Mouse (Mus musculus): ENCODE measurements around the gene Gm21961. TPM values are rescaled to one million over a fixed set of nuclear protein-coding genes. Genes with fewer than 3 reads are reported as not detected.

Gene Gm21961
- polyA plus RNA-seq, 1 experiment: not detected

DNA sequence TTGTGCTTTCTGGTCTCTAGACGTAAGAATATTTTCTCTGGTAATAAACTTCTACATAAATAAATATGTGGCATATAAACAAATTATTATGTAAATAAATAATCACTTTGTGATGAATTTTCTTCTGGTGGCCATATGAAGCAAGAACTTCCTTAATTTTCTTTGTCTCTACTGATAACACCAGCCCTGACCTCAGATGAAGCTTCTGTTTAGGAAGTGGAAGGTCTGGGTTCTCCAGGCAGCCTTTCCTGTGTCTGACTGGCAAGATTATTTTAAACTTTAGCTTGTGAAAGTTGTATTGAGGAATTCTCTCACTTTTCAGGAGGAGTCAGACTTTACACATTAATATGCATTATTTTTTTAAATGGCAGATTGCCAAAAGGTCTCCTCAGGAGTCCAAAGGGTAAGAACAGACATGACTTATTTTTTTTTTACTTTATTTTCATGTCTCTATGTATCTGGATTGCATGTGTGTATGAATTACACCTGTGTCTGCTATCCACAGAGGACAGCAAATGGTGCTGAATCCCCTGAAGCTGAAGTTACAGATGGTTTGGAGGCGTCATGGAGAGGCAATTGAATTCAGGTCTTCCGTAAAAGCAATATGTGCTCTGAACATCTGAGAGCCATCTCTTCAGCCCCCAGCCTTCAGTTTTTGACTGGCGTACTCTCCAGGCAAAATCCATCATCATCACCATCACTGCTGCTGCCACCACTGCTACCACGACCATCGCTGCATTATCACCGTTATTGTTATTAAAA lies 38.5 kb downstream of the Gm21961 start:
- DNase-seq: no peak
- 96% methylated on average over 7 of the region's 7 CpGs for WGBS
- Histone ChIP-seq H3K4me1 (replicated peaks; ENCODE audit: control insufficient read depth, insufficient read depth, low read length) (no peaks in the 10 kb centered on the region), H3K4me3 (ENCODE audit: control insufficient read depth, insufficient read depth, low read length) (no peak overlapping the region), H3K36me3 (ENCODE audit: control insufficient read depth, insufficient read depth, low read length) (no peaks in the 10 kb centered on the region), H3K27ac (ENCODE audit: control insufficient read depth, insufficient read depth, low read length) (no peak overlapping the region), H3K27me3 (ENCODE audit: control insufficient read depth, insufficient read depth, low read length) (no peaks in the 10 kb centered on the region)
- no peak for TF ChIP-seq CTCF (IDR thresholded peaks at IDR 0.05; ENCODE audit: borderline replicate concordance, control insufficient read depth, extremely low read depth, insufficient read depth, low read length, poor library complexity)
- no peak for TF ChIP-seq POLR2A (IDR thresholded peaks at IDR 0.05; ENCODE audit: control insufficient read depth, extremely low read depth, insufficient read depth, low read length, poor library complexity)

Other genes starting within 250 kb of the Gm21961 start
- not detected in 2 replicates for gene Gm21798, start 197.2 kb downstream of the Gm21961 start, polyA plus RNA-seq (2012; rRNA removed)

All from thymus, adult 2 months (tissue).